Mouse (Mus musculus) c-Kit-positive CD71-negative TER-119-negative erythroid progenitor cells, embryonic 14.5 days (primary cell): ENCODE measurements around the gene Acot3.
"Not testable (repeated sequence)": the region's sequence is repeated elsewhere in the genome, so short reads cannot be mapped to it uniquely, and the experiment has no call there.

Experiments
- DNase-seq: peaks from one replicate; pipeline ENCODE4 v3.0.0-alpha.2; 2013; ENCODE audit warnings: low read depth

The Acot3 gene

GRCm38 (mm10) chr12:84051937-84052474, at the start of gene Acot3:
Acot3 (plus strand) TSS chr12:84052144.
- no peak for DNase-seq

- DNase-seq = no peak
These were observed 48.1 kb upstream of the Acot3 start for GRCm38 (mm10) chr12:84003866-84004265.

GRCm38 (mm10) chr12:84008251-84008650, 43.7 kb upstream of the Acot3 start:
- DNase-seq = no peak

GRCm38 (mm10) chr12:84008729-84009128, 43.2 kb upstream of the Acot3 start:
- no peak for DNase-seq

- not testable (repeated sequence) for DNase-seq
These were observed 42.6 kb upstream of the Acot3 start, which contains the start of gene Acot1 for GRCm38 (mm10) chr12:84009171-84009965. Acot1 (plus strand) TSS chr12:84009490.

- no peak for DNase-seq
These were observed 41.7 kb upstream of the Acot3 start for GRCm38 (mm10) chr12:84010201-84010600.

GRCm38 (mm10) chr12:84011251-84012040, 40.5 kb upstream of the Acot3 start:
- no peak for DNase-seq

GRCm38 (mm10) chr12:84013130-84013529, 38.8 kb upstream of the Acot3 start:
- DNase-seq = no peak

- DNase-seq = no peak
These were observed 38.2 kb upstream of the Acot3 start for GRCm38 (mm10) chr12:84013701-84014100.

- DNase-seq = not testable (repeated sequence)
These were observed 31.4 kb upstream of the Acot3 start for GRCm38 (mm10) chr12:84020528-84020927.

GRCm38 (mm10) chr12:84022266-84022665, 29.7 kb upstream of the Acot3 start:
- DNase-seq = not testable (repeated sequence)

- no peak for DNase-seq
These were observed 28.7 kb upstream of the Acot3 start for GRCm38 (mm10) chr12:84023052-84023745.

- DNase-seq = no peak
These were observed 26.1 kb upstream of the Acot3 start for GRCm38 (mm10) chr12:84025888-84026287.

GRCm38 (mm10) chr12:84028328-84028727, 23.6 kb upstream of the Acot3 start:
- not testable (repeated sequence) for DNase-seq

- not testable (repeated sequence) for DNase-seq
These were observed 22.9 kb upstream of the Acot3 start for GRCm38 (mm10) chr12:84029043-84029442.

- DNase-seq = peak; percentile 71
These were observed 21.1 kb upstream of the Acot3 start for GRCm38 (mm10) chr12:84030659-84031332.

GRCm38 (mm10) chr12:84032854-84033253, 19.1 kb upstream of the Acot3 start:
- DNase-seq = no peak

GRCm38 (mm10) chr12:84033302-84033701, 18.6 kb upstream of the Acot3 start:
- not testable (repeated sequence) for DNase-seq

GRCm38 (mm10) chr12:84034108-84034507, 17.8 kb upstream of the Acot3 start:
- no peak for DNase-seq

- DNase-seq = not testable (repeated sequence)
These were observed 13.7 kb upstream of the Acot3 start, which contains the start of gene Acot4 for GRCm38 (mm10) chr12:84038241-84038640. Acot4 (plus strand) TSS chr12:84038379.

- not testable (repeated sequence) for DNase-seq
These were observed 13.2 kb upstream of the Acot3 start, which contains the start of gene Gm49366 for GRCm38 (mm10) chr12:84038691-84039111. Gm49366 (plus strand) TSS chr12:84038935.
